Mouse (Mus musculus) urinary bladder, postnatal 14 days (tissue): ENCODE data around the gene Emg1.
"Not testable (repeated sequence)": the region's sequence is repeated elsewhere in the genome, so short reads cannot be mapped to it uniquely, and the experiment has no call there.

ENCODE experiments used
- DNase-seq: peaks from one replicate; pipeline ENCODE4 v3.0.0; 2021; ENCODE audit warnings: low spot score

Gene Emg1

GRCm38 (mm10) chr6:124708289-124708889 lies 3.6 kb downstream of the Emg1 start:
- DNase-seq: no peak

GRCm38 (mm10) chr6:124706061-124706627 lies 5.8 kb downstream of the Emg1 start:
- DNase-seq: no peak

- DNase-seq: no peak
Observed at GRCm38 (mm10) chr6:124704417-124704816, 7.6 kb downstream of the Emg1 start.

- no peak for DNase-seq
Observed at GRCm38 (mm10) chr6:124703789-124704188, 8.2 kb downstream of the Emg1 start.

GRCm38 (mm10) chr6:124702784-124703103 lies 9.2 kb downstream of the Emg1 start:
- peak; percentile 72 for DNase-seq

- no peak for DNase-seq
Observed at GRCm38 (mm10) chr6:124702102-124702783, 9.7 kb downstream of the Emg1 start.

GRCm38 (mm10) chr6:124701338-124701737 lies 10.6 kb downstream of the Emg1 start:
- no peak for DNase-seq

GRCm38 (mm10) chr6:124699962-124700610 lies 11.9 kb downstream of the Emg1 start:
- DNase-seq: peak; percentile 44

GRCm38 (mm10) chr6:124699366-124699765 lies 12.6 kb downstream of the Emg1 start:
- DNase-seq: no peak

- no peak for DNase-seq
Observed at GRCm38 (mm10) chr6:124698751-124699150, 13.2 kb downstream of the Emg1 start.

GRCm38 (mm10) chr6:124696441-124697150 lies 15.4 kb downstream of the Emg1 start:
- no peak for DNase-seq

GRCm38 (mm10) chr6:124694166-124694955 lies 17.6 kb downstream of the Emg1 start:
- DNase-seq: peak; percentile 86

- DNase-seq: no peak
Observed at GRCm38 (mm10) chr6:124693243-124693981, 18.6 kb downstream of the Emg1 start.

- no peak for DNase-seq
Observed at GRCm38 (mm10) chr6:124690517-124690916, 21.5 kb downstream of the Emg1 start.

GRCm38 (mm10) chr6:124689011-124689410 lies 23.0 kb downstream of the Emg1 start:
- DNase-seq: no peak

GRCm38 (mm10) chr6:124688151-124688758 lies 23.7 kb downstream of the Emg1 start:
- DNase-seq: no peak

GRCm38 (mm10) chr6:124686644-124687043 lies 25.3 kb downstream of the Emg1 start:
- DNase-seq: not testable (repeated sequence)

GRCm38 (mm10) chr6:124685606-124686386 lies 26.2 kb downstream of the Emg1 start:
- no peak for DNase-seq

- DNase-seq: peak; percentile 84
Observed at GRCm38 (mm10) chr6:124683591-124684417, 28.2 kb downstream of the Emg1 start.
